Comparison of ENCODE assay signal across 21 mouse cellular contexts in genomic region chr11:45154070-45154469, GRCm38 (mm10).
DNase-seq lines count a peak whose midpoint lies in the region; ATAC-seq and TF ChIP-seq lines count a peak whose summit lies in the region.
"Had no signal": no experiment of that assay in that cellular context is flagged by ENCODE, and none has a peak within 500 bp of the region (broad histone marks: within the 10 kb centered on the region; RNA-seq: fewer than 3 reads in every experiment).

No protein-coding gene starts in this region.

- 0 out of 2 replicates have a peak overlapping the region, but pooled peaks have one; percentile 50 for H3K27ac ChIP-seq in limb, embryonic 12.5 days
- no peak overlapping the region for H3K27ac ChIP-seq in limb, embryonic 10.5 days
- H3K27ac ChIP-seq in forebrain, embryonic 16.5 days (ENCODE audit: low read length): no peak overlapping the region
- H3K27ac ChIP-seq in forebrain, postnatal 0 days (ENCODE audit: low read depth, low read length): no peak overlapping the region
- H3K27ac ChIP-seq in hindbrain, embryonic 15.5 days (replicated peaks): peak overlapping the region; percentile 72
- H3K27ac ChIP-seq: limb, embryonic 13.5 days; lung, embryonic 15.5 days had no signal

- TF ChIP-seq CTCF in forebrain, postnatal 0 days (IDR thresholded peaks at IDR 0.05; ENCODE audit: low read depth): no peak

- H3K9me3 ChIP-seq in limb, embryonic 12.5 days: no peaks in the 10 kb centered on the region
- H3K9me3 ChIP-seq in limb, embryonic 10.5 days (replicated peaks): no peaks in the 10 kb centered on the region
- no peaks in the 10 kb centered on the region for H3K9me3 ChIP-seq in forebrain, embryonic 16.5 days (ENCODE audit: control insufficient read depth, low read length)
- no peaks in the 10 kb centered on the region for H3K9me3 ChIP-seq in forebrain, postnatal 0 days (ENCODE audit: low read length)
- no peaks in the 10 kb centered on the region for H3K9me3 ChIP-seq in hindbrain, embryonic 15.5 days
- H3K9me3 ChIP-seq: limb, embryonic 13.5 days; lung, embryonic 15.5 days had no signal

- DNase-seq in limb, embryonic 10.5 days (ENCODE audit: low spot score): no peak
- DNase-seq in forebrain, postnatal 0 days: peak; percentile 8
- no peak for DNase-seq in left cerebral cortex, postnatal 36 days (ENCODE audit: low spot score in 2 of 2)
- no peak for DNase-seq in cerebellum, adult 11 months
- DNase-seq in ovary, adult 18-20 months (ENCODE audit: low spot score): no peak
- DNase-seq: adrenal gland, postnatal 25 days; B cell, adult 2 months; cerebellum, adult 2 months; gastrocnemius, postnatal 14 days; heart, postnatal 14 days; kidney, adult 9 months; lung, postnatal 36 days had no signal

- H3K4me2 ChIP-seq in limb, embryonic 12.5 days: no peak overlapping the region
- no peak overlapping the region for H3K4me2 ChIP-seq in forebrain, embryonic 16.5 days (ENCODE audit: low read length)
- no peak overlapping the region for H3K4me2 ChIP-seq in forebrain, postnatal 0 days (ENCODE audit: low read depth)
- peak overlapping the region; percentile 19; the same call in 1 of the 2 replicates for H3K4me2 ChIP-seq in hindbrain, embryonic 15.5 days
- H3K4me2 ChIP-seq: liver, embryonic 11.5 days; lung, embryonic 15.5 days had no signal

- ATAC-seq in limb, embryonic 12.5 days (ENCODE audit: insufficient number of reproducible peaks, insufficient read depth, low FRiP score, low TSS enrichment, low read depth): no peak
- peak; percentile 73 for ATAC-seq in forebrain, embryonic 16.5 days
- ATAC-seq in forebrain, postnatal 0 days: peak; percentile 61
- no peak for ATAC-seq in hindbrain, embryonic 15.5 days (ENCODE audit: low FRiP score, low read depth)
- ATAC-seq: intestine, embryonic 16.5 days; midbrain, embryonic 16.5 days had no signal

- 52% methylated on average over 6 of the region's 6 CpGs for WGBS in limb, embryonic 12.5 days
- WGBS in limb, embryonic 10.5 days: 87% methylated on average over 6 of the region's 6 CpGs
- WGBS in forebrain, embryonic 16.5 days: 79% methylated on average over 6 of the region's 6 CpGs
- WGBS in forebrain, postnatal 0 days: 58% methylated on average over 6 of the region's 6 CpGs
- WGBS in hindbrain, embryonic 15.5 days: 62% methylated on average over 6 of the region's 6 CpGs

- H3K9ac ChIP-seq in limb, embryonic 12.5 days (replicated peaks): no peak overlapping the region
- H3K9ac ChIP-seq in forebrain, embryonic 16.5 days (replicated peaks; ENCODE audit: low read depth, low read length): no peak overlapping the region
- H3K9ac ChIP-seq in forebrain, postnatal 0 days: peak overlapping the region; percentile 10; the same call in 1 of the 2 replicates
- H3K9ac ChIP-seq in hindbrain, embryonic 15.5 days: no peak overlapping the region
- H3K9ac ChIP-seq: limb, embryonic 13.5 days; lung, embryonic 15.5 days had no signal

- peaks cover 11% of the 10 kb centered on the region for H3K27me3 ChIP-seq in limb, embryonic 12.5 days
- no peaks in the 10 kb centered on the region for H3K27me3 ChIP-seq in limb, embryonic 10.5 days (ENCODE audit: low read depth, poor library complexity, severe bottlenecking)
- no peaks in the 10 kb centered on the region for H3K27me3 ChIP-seq in forebrain, embryonic 16.5 days (replicated peaks; ENCODE audit: control insufficient read depth, insufficient read depth, low read length)
- H3K27me3 ChIP-seq in forebrain, postnatal 0 days (ENCODE audit: insufficient read depth, low read length): no peaks in the 10 kb centered on the region
- H3K27me3 ChIP-seq in hindbrain, embryonic 15.5 days: no peaks in the 10 kb centered on the region
- H3K27me3 ChIP-seq: lung, embryonic 15.5 days had no signal

- peaks cover 10% of the 10 kb centered on the region for H3K4me1 ChIP-seq in limb, embryonic 12.5 days (replicated peaks)
- peaks cover 6% of the 10 kb centered on the region; the same call in 1 of the 2 replicates for H3K4me1 ChIP-seq in limb, embryonic 10.5 days
- 0 out of 2 replicates have a peak, but pooled peaks cover 5% of the 10 kb centered on the region for H3K4me1 ChIP-seq in forebrain, embryonic 16.5 days (replicated peaks; ENCODE audit: control insufficient read depth, insufficient read depth, low read length)
- H3K4me1 ChIP-seq in forebrain, postnatal 0 days (ENCODE audit: insufficient read depth): 0 out of 2 replicates have a peak, but pooled peaks cover 9% of the 10 kb centered on the region
- H3K4me1 ChIP-seq in hindbrain, embryonic 15.5 days (replicated peaks): peaks cover 10% of the 10 kb centered on the region
- H3K4me1 ChIP-seq: lung, embryonic 15.5 days had no signal

- no peaks in the 10 kb centered on the region for H3K36me3 ChIP-seq in limb, embryonic 12.5 days
- no peaks in the 10 kb centered on the region for H3K36me3 ChIP-seq in limb, embryonic 10.5 days
- no peaks in the 10 kb centered on the region for H3K36me3 ChIP-seq in forebrain, embryonic 16.5 days (ENCODE audit: control insufficient read depth, insufficient read depth)
- H3K36me3 ChIP-seq in forebrain, postnatal 0 days (ENCODE audit: insufficient read depth): no peaks in the 10 kb centered on the region
- H3K36me3 ChIP-seq in hindbrain, embryonic 15.5 days: no peaks in the 10 kb centered on the region
- H3K36me3 ChIP-seq: limb, embryonic 13.5 days; lung, embryonic 15.5 days had no signal

- intact Hi-C loops in left cerebral cortex, postnatal 36 days (cut with DNase I): no loop called here

- no peak overlapping the region for H3K4me3 ChIP-seq in limb, embryonic 12.5 days (replicated peaks)
- no peak overlapping the region for H3K4me3 ChIP-seq in limb, embryonic 10.5 days
- no peak overlapping the region for H3K4me3 ChIP-seq in forebrain, embryonic 16.5 days (replicated peaks; ENCODE audit: low read length)
- no peak overlapping the region for H3K4me3 ChIP-seq in forebrain, postnatal 0 days (ENCODE audit: low read depth, low read length)
- no peak overlapping the region for H3K4me3 ChIP-seq in hindbrain, embryonic 15.5 days
- H3K4me3 ChIP-seq: erythroblast, embryonic 14.5 days; limb, embryonic 13.5 days; lung, embryonic 15.5 days had no signal

Comparison
In these comparisons a context has a peak if more than half of its experiments do, and no peak if none do; other contexts are left out.
1. H3K27ac ChIP-seq: peak in limb, embryonic 12.5 days (single experiment) and hindbrain, embryonic 15.5 days (single experiment); none in limb, embryonic 10.5 days (single experiment), forebrain, embryonic 16.5 days (single experiment) and forebrain, postnatal 0 days (single experiment).
2. ATAC-seq: peak in forebrain, embryonic 16.5 days (single experiment) and forebrain, postnatal 0 days (single experiment); none in limb, embryonic 12.5 days (single experiment) and hindbrain, embryonic 15.5 days (single experiment).